Mouse (Mus musculus) cerebellum, adult 2 months (tissue): ENCODE results near the gene Dock3. TPM values are rescaled to one million over a fixed set of nuclear protein-coding genes. Genes with fewer than 3 reads are reported as not detected.
"Not testable (repeated sequence)": the region's sequence is repeated elsewhere in the genome, so short reads cannot be mapped to it uniquely, and the experiment has no call there.

Experiments used
- DNase-seq, 2 experiments: peaks; one replicate each; pipeline ENCODE4 v3.0.0; 2021
- H3K27ac ChIP-seq: fragments of 200-500 bp; 2 replicates; pipeline ENCODE4 v1.5.1; 2012; ENCODE audit warnings: low read length, control low read depth, inconsistent platforms; ENCODE audit not compliant: insufficient read depth
- H3K27me3 ChIP-seq: fragments of 200-500 bp; 2 replicates; pipeline ENCODE4 v1.6.1; 2012; ENCODE audit warnings: inconsistent platforms, mild to moderate bottlenecking, low read length, moderate library complexity; ENCODE audit not compliant: control insufficient read depth, insufficient read depth
- H3K4me1 ChIP-seq: fragments of 200-500 bp; 2 replicates; pipeline ENCODE4 v1.6.1; 2011; ENCODE audit warnings: low read length; ENCODE audit not compliant: control insufficient read depth, insufficient read depth
- H3K4me3 ChIP-seq: fragments of 200-500 bp; replicated peaks from 2 replicates; pipeline ENCODE3; 2011; ENCODE audit warnings: mild to moderate bottlenecking, low read depth, low read length, control low read depth; ENCODE audit not compliant: insufficient read depth
- CTCF ChIP-seq: fragments of 200-500 bp; IDR thresholded peaks from 2 replicates; pipeline ENCODE4 v1.5.1; 2011; ENCODE audit warnings: low read depth, mild to moderate bottlenecking, control low read depth, low read length, moderate library complexity, borderline replicate concordance; ENCODE audit not compliant: insufficient read depth
- POLR2A ChIP-seq: fragments of 200-500 bp; IDR thresholded peaks from 2 replicates; pipeline ENCODE4 v1.6.1; 2011; ENCODE audit warnings: low read length, control low read depth, borderline replicate concordance; ENCODE audit not compliant: insufficient read depth
- WGBS: fragments of 180-500 bp; shearing (Covaris S2); methylation state at CpG from one replicate; pipeline ENCODE4 v1.1.7; 2018; 5-methylcytosine and 5-hydroxymethylcytosine counted together
- polyA plus RNA-seq: library from polyadenylated mRNA; depleted of rRNA; stranded (reverse); fragments of >200 nt; gene quantifications from 2 replicates; pipeline ENCODE4 v1.2.3, GENCODE M21; 2012

The Dock3 gene
- polyA plus RNA-seq, 1 experiment, result 121 TPM

- Histone ChIP-seq H3K4me1 (no peaks in the 10 kb centered on the region; the same call in 1 of the 2 replicates), H3K27ac (peak overlapping the region; percentile 57), H3K27me3 (no peaks in the 10 kb centered on the region), H3K4me3 (peak overlapping the region; percentile 69)
- 26% methylated on average over 9 of the region's 9 CpGs for whole genome bisulfite sequencing
- DNase-seq, result no peak
- TF ChIP-seq CTCF, result no peak
- no peak for TF ChIP-seq POLR2A
Observed at GRCm38 (mm10) chr9:107232140-107232539, 431 bp upstream of the Dock3 start.

GRCm38 (mm10) chr9:107230991-107231538 is 644 bp downstream of the Dock3 start:
- H3K27ac ChIP-seq, result peak overlapping the region; percentile 96
- WGBS, result under 1% methylated on average over 48 of the region's 50 CpGs
- H3K27me3 ChIP-seq, result no peaks in the 10 kb centered on the region
- no peak for TF ChIP-seq POLR2A
- peak; percentile 18; the same call in 1 of the 2 replicates for TF ChIP-seq CTCF
- no peaks in the 10 kb centered on the region; the same call in 1 of the 2 replicates for H3K4me1 ChIP-seq
- peak; percentile 82 to 87 for DNase-seq
- H3K4me3 ChIP-seq, result peak overlapping the region; percentile 80

- WGBS, result 18% methylated on average over 1 of the region's 1 CpGs
- DNase-seq, result peak in 1 of 2 experiments; percentile 44
Observed at GRCm38 (mm10) chr9:107224597-107224996, 7.1 kb downstream of the Dock3 start.

GRCm38 (mm10) chr9:107174831-107175230 is 56.9 kb downstream of the Dock3 start:
- WGBS, result 87% methylated on average over 1 of the region's 1 CpGs
- not testable (repeated sequence) for H3K27ac ChIP-seq, H3K27me3 ChIP-seq, H3K4me3 ChIP-seq, DNase-seq, H3K4me1 ChIP-seq

More at GRCm38 (mm10) chr9:107224597-107224996, 7.1 kb downstream of the Dock3 start:
- Histone ChIP-seq H3K27me3 (no peaks in the 10 kb centered on the region), H3K4me3 (no peak overlapping the region), H3K4me1 (peaks cover 7% of the 10 kb centered on the region), H3K27ac (peak overlapping the region; percentile 4; the same call in 1 of the 2 replicates)
- TF ChIP-seq CTCF, result no peak
- no peak for TF ChIP-seq POLR2A

GRCm38 (mm10) chr9:107165792-107166191 is 65.9 kb downstream of the Dock3 start:
- 82% methylated on average over 4 of the region's 4 CpGs for WGBS
- no peak for DNase-seq
- no peak for TF ChIP-seq CTCF
- no peak for TF ChIP-seq POLR2A
- H3K4me1 ChIP-seq, result peaks cover 11% of the 10 kb centered on the region
- H3K27ac ChIP-seq, result no peak overlapping the region
- H3K4me3 ChIP-seq, result no peak overlapping the region
- no peaks in the 10 kb centered on the region for H3K27me3 ChIP-seq

GRCm38 (mm10) chr9:107164825-107165224 is 66.9 kb downstream of the Dock3 start:
- Histone ChIP-seq H3K4me1 (peaks cover 11% of the 10 kb centered on the region), H3K4me3 (no peak overlapping the region), H3K27ac (no peak overlapping the region), H3K27me3 (no peaks in the 10 kb centered on the region)
- no peak for DNase-seq
- TF ChIP-seq POLR2A (no peak), CTCF (no peak; the same call in 1 of the 2 replicates)
- WGBS, result 26% methylated on average over 3 of the region's 3 CpGs

- H3K27ac ChIP-seq, H3K4me1 ChIP-seq, H3K27me3 ChIP-seq, DNase-seq, H3K4me3 ChIP-seq: not testable (repeated sequence)
- WGBS, result 87% methylated on average over 4 of the region's 4 CpGs
Observed at GRCm38 (mm10) chr9:107156388-107156787, 75.3 kb downstream of the Dock3 start.

GRCm38 (mm10) chr9:107112791-107113190 is 118.9 kb downstream of the Dock3 start:
- TF ChIP-seq POLR2A, result no peak
- TF ChIP-seq CTCF, result no peak
- DNase-seq, result peak; percentile 64 to 71
- Histone ChIP-seq H3K4me3 (no peak overlapping the region), H3K4me1 (peaks cover 14% of the 10 kb centered on the region), H3K27ac (no peak overlapping the region), H3K27me3 (no peaks in the 10 kb centered on the region)
- 31% methylated on average over 3 of the region's 3 CpGs for WGBS

GRCm38 (mm10) chr9:107112056-107112455 is 119.7 kb downstream of the Dock3 start:
- no peak for TF ChIP-seq POLR2A
- Histone ChIP-seq H3K27me3 (no peaks in the 10 kb centered on the region), H3K27ac (peak overlapping the region; percentile 29; the same call in 1 of the 2 replicates), H3K4me3 (no peak overlapping the region), H3K4me1 (peaks cover 14% of the 10 kb centered on the region)
- DNase-seq, result peak; percentile 32 to 68
- WGBS, result 2% methylated on average over 2 of the region's 2 CpGs
